In genomic region chr2:38353664-38354063, GRCm38 (mm10) we compare ENCODE assay signal across 16 mouse cellular contexts. TPM values are rescaled to one million over a fixed set of nuclear protein-coding genes. Genes with fewer than 3 reads are reported as not detected.
DNase-seq lines count a peak whose midpoint lies in the region; ATAC-seq and TF ChIP-seq lines count a peak whose summit lies in the region.
"Had no signal": no experiment of that assay in that cellular context is flagged by ENCODE, and none has a peak within 500 bp of the region (broad histone marks: within the 10 kb centered on the region; RNA-seq: fewer than 3 reads in every experiment).

No protein-coding gene starts in this region.

- intact Hi-C loops in left cerebral cortex, adult 2 months (cut with DNase I) = loop anchor here (5.0 kb wide), 1 partner anchor 66 kb away; the partner anchor contains the start of gene Dennd1a

- 23% methylated on average over 4 of the region's 4 CpGs for WGBS in forebrain, postnatal 0 days
- WGBS in limb, embryonic 13.5 days = 22% methylated on average over 4 of the region's 4 CpGs
- 20% methylated on average over 4 of the region's 4 CpGs for WGBS in midbrain, embryonic 15.5 days

- peak overlapping the region; percentile 63 for H3K4me3 ChIP-seq in left cerebral cortex, adult 2 months
- peak overlapping the region; percentile 59 for H3K4me3 ChIP-seq in forebrain, postnatal 0 days (ENCODE audit: low read depth, low read length)
- peak overlapping the region; percentile 70 for H3K4me3 ChIP-seq in limb, embryonic 13.5 days
- H3K4me3 ChIP-seq in midbrain, embryonic 15.5 days = peak overlapping the region; percentile 56
- H3K4me3 ChIP-seq: stomach, embryonic 15.5 days had no signal

- H3K9me3 ChIP-seq in forebrain, postnatal 0 days (ENCODE audit: low read length) = no peaks in the 10 kb centered on the region
- no peaks in the 10 kb centered on the region for H3K9me3 ChIP-seq in limb, embryonic 13.5 days
- H3K9me3 ChIP-seq in midbrain, embryonic 15.5 days = no peaks in the 10 kb centered on the region
- H3K9me3 ChIP-seq: stomach, embryonic 15.5 days had no signal

- no peak for TF ChIP-seq CTCF in left cerebral cortex, adult 2 months (IDR thresholded peaks at IDR 0.05)
- no peak for TF ChIP-seq CTCF in forebrain, postnatal 0 days (IDR thresholded peaks at IDR 0.05; ENCODE audit: low read depth)

- peaks cover 5% of the 10 kb centered on the region for H3K36me3 ChIP-seq in forebrain, postnatal 0 days (ENCODE audit: insufficient read depth)
- no peaks in the 10 kb centered on the region for H3K36me3 ChIP-seq in limb, embryonic 13.5 days
- H3K36me3 ChIP-seq in midbrain, embryonic 15.5 days (replicated peaks) = no peaks in the 10 kb centered on the region
- H3K36me3 ChIP-seq: G1E; stomach, embryonic 15.5 days had no signal

- H3K4me2 ChIP-seq in forebrain, postnatal 0 days (ENCODE audit: low read depth) = peak overlapping the region; percentile 78
- peak overlapping the region; percentile 82 for H3K4me2 ChIP-seq in limb, embryonic 13.5 days (replicated peaks)
- H3K4me2 ChIP-seq in midbrain, embryonic 15.5 days = peak overlapping the region; percentile 70
- H3K4me2 ChIP-seq: lung, embryonic 14.5 days; stomach, embryonic 15.5 days had no signal

- 0 out of 2 replicates have a peak, but pooled peaks cover 1% of the 10 kb centered on the region for H3K4me1 ChIP-seq in forebrain, postnatal 0 days (ENCODE audit: insufficient read depth)
- H3K4me1 ChIP-seq in limb, embryonic 13.5 days = peaks cover 75% of the 10 kb centered on the region
- H3K4me1 ChIP-seq in midbrain, embryonic 15.5 days = peaks cover 46% of the 10 kb centered on the region

- H3K27me3 ChIP-seq in forebrain, postnatal 0 days (ENCODE audit: insufficient read depth, low read length) = peaks cover 8% of the 10 kb centered on the region; the same call in 1 of the 2 replicates
- H3K27me3 ChIP-seq in limb, embryonic 13.5 days = peaks cover 79% of the 10 kb centered on the region
- H3K27me3 ChIP-seq in midbrain, embryonic 15.5 days (replicated peaks) = peaks cover 54% of the 10 kb centered on the region

- H3K27ac ChIP-seq in left cerebral cortex, adult 2 months = peak overlapping the region; percentile 92; the same call in 1 of the 2 replicates
- H3K27ac ChIP-seq in forebrain, postnatal 0 days (ENCODE audit: low read depth, low read length) = no peak overlapping the region; the same call in 1 of the 2 replicates
- no peak overlapping the region for H3K27ac ChIP-seq in limb, embryonic 13.5 days
- H3K27ac ChIP-seq in midbrain, embryonic 15.5 days = peak overlapping the region; percentile 87
- H3K27ac ChIP-seq: stomach, embryonic 15.5 days had no signal

- no peak for DNase-seq in left cerebral cortex, adult 2 months (ENCODE audit: extremely low spot score in 1 of 2, low spot score in 2 of 2)
- no peak for DNase-seq in left cerebral cortex, adult 8-10 months (ENCODE audit: low spot score in 2 of 2)
- no peak for DNase-seq in forebrain, postnatal 0 days
- no peak for DNase-seq in adrenal gland, postnatal 10 days
- no peak for DNase-seq in heart, adult 11 months
- DNase-seq: cerebellum, postnatal 10 days; kidney, postnatal 10 days; lung, embryonic 14.5 days; right cerebral cortex, postnatal 25 days; thymus, postnatal 36 days had no signal

- H3K9ac ChIP-seq in forebrain, postnatal 0 days = peak overlapping the region; percentile 74
- H3K9ac ChIP-seq in limb, embryonic 13.5 days = peak overlapping the region; percentile 85
- H3K9ac ChIP-seq in midbrain, embryonic 15.5 days = peak overlapping the region; percentile 66
- H3K9ac ChIP-seq: lung, embryonic 14.5 days; stomach, embryonic 15.5 days had no signal

- ATAC-seq in forebrain, postnatal 0 days = no peak
- no peak for ATAC-seq in limb, embryonic 13.5 days (ENCODE audit: low FRiP score, low read depth)
- no peak for ATAC-seq in midbrain, embryonic 15.5 days (replicated peaks)
- no peak for ATAC-seq in frontal cortex, adult (ENCODE audit: low TSS enrichment)

RNA-seq across cellular contexts. Expression of gene Lhx2, which starts 14.6 kb away (rescaled TPM):
- total RNA-seq in left cerebral cortex, adult 2 months (2021) = 10 to 100 TPM; 83.9 to 88.2 TPM
- 10 to 100 TPM; 55.7 to 61.8 (median 58.4) TPM for total RNA-seq in left cerebral cortex, adult 8-10 months (2022)
- total RNA-seq in forebrain, postnatal 0 days (2014; rRNA removed) = 82.8 and 87.6 TPM in 2 replicates
- 43.5 and 45.9 TPM in 2 replicates for polyA plus RNA-seq in forebrain, postnatal 0 days (2015; fragmentation: Nextera tagmentation; extraction: Ambion mirVana)
- 15.4 and 17.4 TPM in 2 replicates for polyA plus RNA-seq in limb, embryonic 13.5 days (2015; fragmentation: Nextera tagmentation; extraction: Ambion mirVana)
- 47.3 and 58.4 TPM in 2 replicates for polyA plus RNA-seq in midbrain, embryonic 15.5 days (2015; fragmentation: Nextera tagmentation; extraction: Ambion mirVana)
- total RNA-seq in adrenal gland, postnatal 10 days (2021) = 1 to 10 TPM in 1 of 2 experiments, under 1 TPM in 1; 0.91 to 1.5 TPM
- total RNA-seq: neutrophil, adult 5-6 weeks had no signal

Comparison
In these comparisons a context has a peak if more than half of its experiments do, and no peak if none do; other contexts are left out.
1. H3K27ac ChIP-seq: peak in left cerebral cortex, adult 2 months (single experiment) and midbrain, embryonic 15.5 days (single experiment); none in forebrain, postnatal 0 days (single experiment) and limb, embryonic 13.5 days (single experiment).
2. RNA of gene Lhx2, which starts 14.6 kb away (total RNA-seq): 83.9 to 88.2 TPM in left cerebral cortex, adult 2 months, 82.8 to 87.6 TPM in forebrain, postnatal 0 days and 55.7 to 61.8 TPM in left cerebral cortex, adult 8-10 months; 0.91 to 1.5 TPM in adrenal gland, postnatal 10 days; every median in the first group is over 10 times any median in the second.
3. Peak in every context shown above with its lines, with median percentiles within 50 percentile points of each other: H3K4me3 ChIP-seq, H3K4me2 ChIP-seq and H3K9ac ChIP-seq.